Mouse (Mus musculus): Measurements from ENCODE around the gene Klc4. TPM values are rescaled to one million over a fixed set of nuclear protein-coding genes. Genes with fewer than 3 reads are reported as not detected.

Gene Klc4
- total and polyA plus RNA-seq, 2 experiments from 2014 or later = 25.1 to 29.0 TPM

DNA sequence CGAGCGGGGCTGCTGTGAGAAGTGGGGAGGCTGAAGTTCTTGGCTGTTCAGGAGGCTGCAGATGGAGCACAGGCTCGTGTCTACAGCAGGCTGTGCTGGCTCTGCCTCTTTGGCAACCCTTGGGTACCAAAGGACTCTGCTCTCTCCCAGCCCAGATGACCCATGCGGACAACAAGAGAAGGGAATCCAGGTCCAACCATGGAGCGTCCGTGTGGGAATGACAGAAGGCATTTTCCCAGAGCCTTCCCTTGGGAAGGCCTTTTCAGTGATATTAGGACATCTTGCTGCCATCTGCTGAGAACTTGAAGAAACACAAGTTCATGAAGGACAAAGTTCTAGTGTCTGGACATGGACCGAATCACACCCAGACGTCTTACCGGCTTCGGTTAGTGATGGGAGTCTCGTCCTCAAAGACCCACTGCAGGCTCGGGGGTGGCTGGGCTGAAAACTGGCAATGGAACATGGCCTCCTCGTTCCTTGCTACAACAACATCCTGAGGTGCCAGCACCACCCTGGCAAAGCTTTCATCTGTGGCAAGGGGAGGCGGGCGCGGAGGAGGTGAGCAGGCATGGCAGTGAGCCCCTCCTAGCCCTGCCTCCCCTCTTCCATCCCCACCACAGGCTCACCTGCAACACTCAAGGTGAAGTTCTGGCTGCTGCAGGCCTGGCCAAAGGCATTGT lies 56.0 kb downstream of the Klc4 start:
- H3K4me3 ChIP-seq (ENCODE audit: low read depth, low read length) = no peak overlapping the region
- H3K9ac ChIP-seq (replicated peaks; ENCODE audit: low read depth, low read length) = no peak overlapping the region
- H3K4me1 ChIP-seq (ENCODE audit: control insufficient read depth, insufficient read depth) = peaks cover 7% of the 10 kb centered on the region; the same call in 1 of the 2 replicates
- peaks cover 44% of the 10 kb centered on the region for H3K36me3 ChIP-seq (replicated peaks; ENCODE audit: control insufficient read depth, insufficient read depth, low read length)
- TF ChIP-seq CTCF (IDR thresholded peaks at IDR 0.05; ENCODE audit: low read depth) (no peak), EP300 (IDR thresholded peaks at IDR 0.05; ENCODE audit: low read depth) (no peak)
- DNase-seq (ENCODE audit: low spot score) (no peak), ATAC-seq (ENCODE audit: insufficient read depth, low read depth) (no peak)
- no peaks in the 10 kb centered on the region for H3K9me3 ChIP-seq (replicated peaks; ENCODE audit: control insufficient read depth, low read length)
- 85% methylated on average over 16 of the region's 16 CpGs for WGBS
- no peaks in the 10 kb centered on the region for H3K27me3 ChIP-seq (ENCODE audit: control insufficient read depth, insufficient read depth, low read length)
- no peak overlapping the region for H3K27ac ChIP-seq (ENCODE audit: low read depth)
- no peak overlapping the region for H3K4me2 ChIP-seq (ENCODE audit: low read depth, low read length)

GRCm38 (mm10) chr17:46588913-46589312 lies 56.9 kb downstream of the Klc4 start:
- Histone ChIP-seq H3K4me3 (ENCODE audit: low read depth, low read length) (no peak overlapping the region), H3K36me3 (replicated peaks; ENCODE audit: control insufficient read depth, insufficient read depth, low read length) (peaks cover 47% of the 10 kb centered on the region), H3K9me3 (replicated peaks; ENCODE audit: control insufficient read depth, low read length) (no peaks in the 10 kb centered on the region), H3K9ac (replicated peaks; ENCODE audit: low read depth, low read length) (no peak overlapping the region), H3K4me2 (ENCODE audit: low read depth, low read length) (no peak overlapping the region), H3K27ac (ENCODE audit: low read depth) (no peak overlapping the region), H3K4me1 (ENCODE audit: control insufficient read depth, insufficient read depth) (peaks cover 7% of the 10 kb centered on the region; the same call in 1 of the 2 replicates), H3K27me3 (ENCODE audit: control insufficient read depth, insufficient read depth, low read length) (no peaks in the 10 kb centered on the region)
- 88% methylated on average over 6 of the region's 6 CpGs for WGBS
- TF ChIP-seq EP300 (IDR thresholded peaks at IDR 0.05; ENCODE audit: low read depth) = no peak
- TF ChIP-seq CTCF (IDR thresholded peaks at IDR 0.05; ENCODE audit: low read depth) = no peak
- DNase-seq (ENCODE audit: low spot score) (no peak), ATAC-seq (ENCODE audit: insufficient read depth, low read depth) (no peak)

DNA sequence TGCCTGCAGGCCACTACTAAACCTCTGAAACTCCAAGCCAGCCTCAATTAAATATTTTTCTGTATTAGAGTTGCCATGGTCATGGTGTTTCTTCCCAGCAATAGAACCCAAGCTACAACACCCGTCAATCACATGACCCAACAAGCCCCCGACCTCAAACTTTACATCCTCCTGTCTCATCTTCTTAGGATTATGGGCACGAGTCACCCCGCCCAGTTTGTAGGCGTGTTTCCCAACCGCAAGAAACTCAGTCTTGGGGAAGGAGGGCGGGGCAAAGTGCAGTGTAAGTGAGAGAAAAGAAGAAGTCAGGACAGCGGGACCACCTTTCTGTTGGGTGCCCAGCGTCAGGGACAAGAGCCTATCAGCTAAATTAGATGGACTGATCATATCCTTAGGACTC lies 57.6 kb downstream of the Klc4 start:
- DNase-seq (ENCODE audit: low spot score) (no peak), ATAC-seq (ENCODE audit: insufficient read depth, low read depth) (no peak)
- Histone ChIP-seq H3K4me2 (ENCODE audit: low read depth, low read length) (no peak overlapping the region), H3K9ac (replicated peaks; ENCODE audit: low read depth, low read length) (no peak overlapping the region), H3K27ac (ENCODE audit: low read depth) (no peak overlapping the region), H3K9me3 (replicated peaks; ENCODE audit: control insufficient read depth, low read length) (no peaks in the 10 kb centered on the region), H3K4me1 (ENCODE audit: control insufficient read depth, insufficient read depth) (peaks cover 5% of the 10 kb centered on the region; the same call in 1 of the 2 replicates), H3K27me3 (ENCODE audit: control insufficient read depth, insufficient read depth, low read length) (no peaks in the 10 kb centered on the region), H3K36me3 (replicated peaks; ENCODE audit: control insufficient read depth, insufficient read depth, low read length) (peaks cover 47% of the 10 kb centered on the region), H3K4me3 (ENCODE audit: low read depth, low read length) (no peak overlapping the region)
- TF ChIP-seq EP300 (IDR thresholded peaks at IDR 0.05; ENCODE audit: low read depth) = no peak
- TF ChIP-seq CTCF (IDR thresholded peaks at IDR 0.05; ENCODE audit: low read depth) = no peak
- WGBS = 88% methylated on average over 9 of the region's 9 CpGs

GRCm38 (mm10) chr17:46586327-46586726 lies 59.5 kb downstream of the Klc4 start:
- Histone ChIP-seq H3K27me3 (ENCODE audit: control insufficient read depth, insufficient read depth, low read length) (no peaks in the 10 kb centered on the region), H3K9me3 (replicated peaks; ENCODE audit: control insufficient read depth, low read length) (no peaks in the 10 kb centered on the region), H3K4me1 (ENCODE audit: control insufficient read depth, insufficient read depth) (no peaks in the 10 kb centered on the region), H3K27ac (ENCODE audit: low read depth) (no peak overlapping the region), H3K9ac (replicated peaks; ENCODE audit: low read depth, low read length) (no peak overlapping the region), H3K36me3 (replicated peaks; ENCODE audit: control insufficient read depth, insufficient read depth, low read length) (peaks cover 57% of the 10 kb centered on the region), H3K4me3 (ENCODE audit: low read depth, low read length) (no peak overlapping the region), H3K4me2 (ENCODE audit: low read depth, low read length) (no peak overlapping the region)
- WGBS = 90% methylated on average over 8 of the region's 8 CpGs
- DNase-seq (ENCODE audit: low spot score) = no peak
- no peak for TF ChIP-seq CTCF (IDR thresholded peaks at IDR 0.05; ENCODE audit: low read depth)
- TF ChIP-seq EP300 (IDR thresholded peaks at IDR 0.05; ENCODE audit: low read depth) = no peak
- no peak for ATAC-seq (ENCODE audit: insufficient read depth, low read depth)

Other genes with a start within 250 kb of the Klc4 start
- gene Crip3, start 217.1 kb downstream of the Klc4 start, total RNA-seq (2014; rRNA removed; ENCODE audit: low replicate concordance) = 1.5 TPM in 1 of 2 replicates, not detected in the other
- 0.48 and 1.00 TPM in 2 replicates for gene Crip3, start 217.1 kb downstream of the Klc4 start, polyA plus RNA-seq (2015; fragmentation: Nextera tagmentation; extraction: Ambion mirVana)
- not detected in 2 replicates for gene Slc22a7, start 207.6 kb downstream of the Klc4 start, total RNA-seq (2014; rRNA removed; ENCODE audit: low replicate concordance)
- gene Slc22a7, start 207.6 kb downstream of the Klc4 start, polyA plus RNA-seq (2015; fragmentation: Nextera tagmentation; extraction: Ambion mirVana) = not detected in 2 replicates
- gene Ttbk1, start 158.3 kb downstream of the Klc4 start, total RNA-seq (2014; rRNA removed; ENCODE audit: low replicate concordance) = 0.31 and 0.80 TPM in 2 replicates
- 0.04 TPM in 2 replicates for gene Ttbk1, start 158.3 kb downstream of the Klc4 start, polyA plus RNA-seq (2015; fragmentation: Nextera tagmentation; extraction: Ambion mirVana)
- gene Dnph1, start 149.3 kb downstream of the Klc4 start, total RNA-seq (2014; rRNA removed; ENCODE audit: low replicate concordance) = 7.0 and 16.0 TPM in 2 replicates
- 9.1 and 10.0 TPM in 2 replicates for gene Dnph1, start 149.3 kb downstream of the Klc4 start, polyA plus RNA-seq (2015; fragmentation: Nextera tagmentation; extraction: Ambion mirVana)
- gene Cul9, start 99.6 kb downstream of the Klc4 start, total RNA-seq (2014; rRNA removed; ENCODE audit: low replicate concordance) = 12.7 and 20.3 TPM in 2 replicates
- gene Cul9, start 99.6 kb downstream of the Klc4 start, polyA plus RNA-seq (2015; fragmentation: Nextera tagmentation; extraction: Ambion mirVana) = 4.9 and 6.1 TPM in 2 replicates
- 192 and 271 TPM in 2 replicates for gene Srf, start 89.8 kb downstream of the Klc4 start, total RNA-seq (2014; rRNA removed; ENCODE audit: low replicate concordance)
- gene Srf, start 89.8 kb downstream of the Klc4 start, polyA plus RNA-seq (2015; fragmentation: Nextera tagmentation; extraction: Ambion mirVana) = 6.4 and 8.8 TPM in 2 replicates
- gene Ptk7, start 16.5 kb downstream of the Klc4 start, total RNA-seq (2014; rRNA removed; ENCODE audit: low replicate concordance) = 57.9 and 70.4 TPM in 2 replicates
- 16.9 and 17.2 TPM in 2 replicates for gene Ptk7, start 16.5 kb downstream of the Klc4 start, polyA plus RNA-seq (2015; fragmentation: Nextera tagmentation; extraction: Ambion mirVana)
- 96.7 and 116 TPM in 2 replicates for gene Mrpl2, start 207 bp upstream of the Klc4 start, total RNA-seq (2014; rRNA removed; ENCODE audit: low replicate concordance)
- gene Mrpl2, start 207 bp upstream of the Klc4 start, polyA plus RNA-seq (2015; fragmentation: Nextera tagmentation; extraction: Ambion mirVana) = 152 and 158 TPM in 2 replicates
- gene Cul7, start 4.3 kb upstream of the Klc4 start, total RNA-seq (2014; rRNA removed; ENCODE audit: low replicate concordance) = 92.7 and 95.5 TPM in 2 replicates
- 18.6 and 20.6 TPM in 2 replicates for gene Cul7, start 4.3 kb upstream of the Klc4 start, polyA plus RNA-seq (2015; fragmentation: Nextera tagmentation; extraction: Ambion mirVana)
- gene Rrp36, start 28.3 kb upstream of the Klc4 start, total RNA-seq (2014; rRNA removed; ENCODE audit: low replicate concordance) = 15.5 and 18.8 TPM in 2 replicates
- 26.6 and 29.7 TPM in 2 replicates for gene Rrp36, start 28.3 kb upstream of the Klc4 start, polyA plus RNA-seq (2015; fragmentation: Nextera tagmentation; extraction: Ambion mirVana)
- 40.2 and 44.0 TPM in 2 replicates for gene Mea1, start 32.8 kb upstream of the Klc4 start, total RNA-seq (2014; rRNA removed; ENCODE audit: low replicate concordance)
- gene Mea1, start 32.8 kb upstream of the Klc4 start, polyA plus RNA-seq (2015; fragmentation: Nextera tagmentation; extraction: Ambion mirVana) = 101 and 114 TPM in 2 replicates
- gene Klhdc3, start 34.9 kb upstream of the Klc4 start, total RNA-seq (2014; rRNA removed; ENCODE audit: low replicate concordance) = 117 and 133 TPM in 2 replicates
- gene Klhdc3, start 34.9 kb upstream of the Klc4 start, polyA plus RNA-seq (2015; fragmentation: Nextera tagmentation; extraction: Ambion mirVana) = 175 and 178 TPM in 2 replicates
- gene Ppp2r5d, start 59.1 kb upstream of the Klc4 start, total RNA-seq (2014; rRNA removed; ENCODE audit: low replicate concordance) = 46.3 and 46.6 TPM in 2 replicates
- 25.2 and 27.1 TPM in 2 replicates for gene Ppp2r5d, start 59.1 kb upstream of the Klc4 start, polyA plus RNA-seq (2015; fragmentation: Nextera tagmentation; extraction: Ambion mirVana)
- 22.2 and 22.7 TPM in 2 replicates for gene Pex6, start 65.4 kb upstream of the Klc4 start, total RNA-seq (2014; rRNA removed; ENCODE audit: low replicate concordance)
- gene Pex6, start 65.4 kb upstream of the Klc4 start, polyA plus RNA-seq (2015; fragmentation: Nextera tagmentation; extraction: Ambion mirVana) = 6.5 and 8.8 TPM in 2 replicates
- 1.1 and 2.7 TPM in 2 replicates for gene Gnmt, start 83.1 kb upstream of the Klc4 start, total RNA-seq (2014; rRNA removed; ENCODE audit: low replicate concordance)
- 2.4 and 2.8 TPM in 2 replicates for gene Gnmt, start 83.1 kb upstream of the Klc4 start, polyA plus RNA-seq (2015; fragmentation: Nextera tagmentation; extraction: Ambion mirVana)
- 37.9 and 44.5 TPM in 2 replicates for gene Cnpy3, start 106.2 kb upstream of the Klc4 start, total RNA-seq (2014; rRNA removed; ENCODE audit: low replicate concordance)
- 27.7 and 29.0 TPM in 2 replicates for gene Cnpy3, start 106.2 kb upstream of the Klc4 start, polyA plus RNA-seq (2015; fragmentation: Nextera tagmentation; extraction: Ambion mirVana)
- gene Ptcra, start 117.7 kb upstream of the Klc4 start, total RNA-seq (2014; rRNA removed; ENCODE audit: low replicate concordance) = 0.27 TPM in 1 of 2 replicates, not detected in the other
- gene Ptcra, start 117.7 kb upstream of the Klc4 start, polyA plus RNA-seq (2015; fragmentation: Nextera tagmentation; extraction: Ambion mirVana) = not detected in 2 replicates
- gene 2310039H08Rik, start 126.6 kb upstream of the Klc4 start, total RNA-seq (2014; rRNA removed; ENCODE audit: low replicate concordance) = 75.6 and 80.4 TPM in 2 replicates
- gene 2310039H08Rik, start 126.6 kb upstream of the Klc4 start, polyA plus RNA-seq (2015; fragmentation: Nextera tagmentation; extraction: Ambion mirVana) = 74.9 and 76.4 TPM in 2 replicates
- gene Rpl7l1, start 136.7 kb upstream of the Klc4 start, total RNA-seq (2014; rRNA removed; ENCODE audit: low replicate concordance) = 34.6 and 44.3 TPM in 2 replicates
- gene Rpl7l1, start 136.7 kb upstream of the Klc4 start, polyA plus RNA-seq (2015; fragmentation: Nextera tagmentation; extraction: Ambion mirVana) = 72.9 and 77.7 TPM in 2 replicates
- gene Bicral, start 212.5 kb upstream of the Klc4 start, total RNA-seq (2014; rRNA removed; ENCODE audit: low replicate concordance) = 3.6 and 17.2 TPM in 2 replicates
- 1.8 and 2.3 TPM in 2 replicates for gene Bicral, start 212.5 kb upstream of the Klc4 start, polyA plus RNA-seq (2015; fragmentation: Nextera tagmentation; extraction: Ambion mirVana)
- 37.8 and 44.8 TPM in 2 replicates for gene Tbcc, start 244.7 kb upstream of the Klc4 start, total RNA-seq (2014; rRNA removed; ENCODE audit: low replicate concordance)
- 43.6 and 43.7 TPM in 2 replicates for gene Tbcc, start 244.7 kb upstream of the Klc4 start, polyA plus RNA-seq (2015; fragmentation: Nextera tagmentation; extraction: Ambion mirVana)